Mouse (Mus musculus) gastrocnemius, postnatal 25 days (tissue): ENCODE measurements at regions not wholly inside any gene's neighbourhood (a gene's known extent, or its start where the extent isn't known, plus 50 kb on each side); places are given as distances from the start of the nearest gene placed in this dataset.

Experiments used
- DNase-seq: peaks from one replicate; pipeline ENCODE4 v3.0.0; 2022

GRCm38 (mm10) chr15:54335306-54335705, 450.6 kb downstream of the Gm7489 start:
- no peak for DNase-seq

- no peak for DNase-seq
These were observed 469.0 kb downstream of the Gm7489 start for GRCm38 (mm10) chr15:54353753-54354152.

- peak; percentile 5 for DNase-seq
These were observed 474.0 kb downstream of the Gm7489 start for GRCm38 (mm10) chr15:54358731-54359130.
